Mouse (Mus musculus): ENCODE results near the gene Fbxw9.

The Fbxw9 gene

GRCm38 (mm10) chr8:85059879-85060616 is at the start of gene Fbxw9:
Gene Fbxw9, plus strand, starts transcription at chr8:85060055.
- in situ Hi-C loops (cut with MboI), result no loop called here

DNA sequence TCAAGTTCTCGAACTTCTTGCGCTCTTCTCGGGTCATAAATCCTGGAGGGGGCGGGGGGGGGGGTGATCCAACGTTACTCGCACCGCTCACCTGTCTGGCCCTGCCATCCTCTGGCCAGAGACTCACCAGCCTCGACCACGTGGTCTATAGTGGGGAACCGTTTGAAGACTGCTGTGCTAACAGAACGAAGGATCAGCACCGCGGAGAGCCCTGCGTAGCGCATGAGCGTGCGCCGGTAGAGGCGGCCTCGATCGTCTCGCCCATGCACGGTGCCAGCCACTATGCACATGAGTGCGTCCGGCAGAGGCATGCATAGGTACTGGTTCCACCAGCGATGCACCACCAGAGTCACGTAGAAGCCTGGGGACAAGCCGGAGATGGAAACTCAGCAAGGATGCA is 48.6 kb upstream of the Fbxw9 start:
- in situ Hi-C loops (cut with MboI), result no loop called here

DNA sequence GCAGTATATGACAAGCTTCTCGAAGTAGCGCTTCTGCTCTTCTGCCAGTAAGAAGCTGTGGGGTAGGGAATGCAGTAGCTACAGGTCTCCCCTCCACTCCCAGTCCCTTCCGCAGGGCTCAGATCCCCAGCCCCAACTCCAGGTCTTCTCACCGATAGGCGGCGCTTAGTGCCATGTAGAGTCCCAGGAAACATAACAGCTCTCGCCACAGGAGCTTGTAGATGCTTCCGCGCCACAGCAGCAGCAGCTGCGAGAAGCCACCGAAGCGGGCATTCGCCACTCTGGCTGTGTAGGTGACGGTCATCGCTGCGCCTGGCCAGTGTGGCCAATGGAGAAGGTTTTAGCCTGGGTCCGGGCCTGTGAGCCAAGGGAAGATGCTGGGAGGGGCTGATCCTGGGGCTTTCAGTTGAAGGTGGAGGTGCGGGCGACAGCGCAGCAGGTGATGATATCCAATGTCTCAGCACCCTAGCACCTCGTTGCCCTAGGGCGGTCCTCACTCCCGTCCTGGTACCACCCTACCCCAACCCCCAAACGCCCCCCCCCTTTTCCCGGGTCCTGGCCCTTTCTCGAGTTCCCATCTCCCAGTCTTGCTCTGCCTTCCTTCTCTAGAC is 46.5 kb upstream of the Fbxw9 start:
- in situ Hi-C loops (cut with MboI), result no loop called here

- in situ Hi-C loops (cut with MboI), result no loop called here
Measured at GRCm38 (mm10) chr8:85014431-85014830, 45.4 kb upstream of the Fbxw9 start, which contains the start of gene Best2. Gene Best2, minus strand, starts transcription at chr8:85014531.

DNA sequence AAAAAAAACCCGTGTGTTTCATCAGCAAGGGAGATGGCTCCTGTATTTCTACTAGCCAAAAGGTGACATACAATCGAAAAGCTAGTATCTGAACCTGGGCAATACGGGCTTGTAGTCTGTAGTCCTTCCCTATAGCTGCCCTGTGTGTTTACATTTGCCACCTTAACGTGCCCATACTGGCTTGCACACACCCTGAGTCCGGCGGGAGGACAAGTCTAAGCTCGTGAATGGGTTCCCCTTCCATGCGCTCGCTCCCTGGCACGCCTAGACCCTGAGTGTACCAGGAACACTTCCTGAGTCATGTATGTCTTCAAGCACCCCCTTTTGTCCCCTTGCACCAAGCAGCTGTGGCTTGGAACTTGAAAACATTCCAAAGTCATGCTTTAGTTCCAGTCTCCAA is 43.1 kb upstream of the Fbxw9 start:
- in situ Hi-C loops (cut with MboI), result no loop called here

- in situ Hi-C loops (cut with MboI), result no loop called here
Measured at GRCm38 (mm10) chr8:85017209-85017608, 42.6 kb upstream of the Fbxw9 start.

DNA sequence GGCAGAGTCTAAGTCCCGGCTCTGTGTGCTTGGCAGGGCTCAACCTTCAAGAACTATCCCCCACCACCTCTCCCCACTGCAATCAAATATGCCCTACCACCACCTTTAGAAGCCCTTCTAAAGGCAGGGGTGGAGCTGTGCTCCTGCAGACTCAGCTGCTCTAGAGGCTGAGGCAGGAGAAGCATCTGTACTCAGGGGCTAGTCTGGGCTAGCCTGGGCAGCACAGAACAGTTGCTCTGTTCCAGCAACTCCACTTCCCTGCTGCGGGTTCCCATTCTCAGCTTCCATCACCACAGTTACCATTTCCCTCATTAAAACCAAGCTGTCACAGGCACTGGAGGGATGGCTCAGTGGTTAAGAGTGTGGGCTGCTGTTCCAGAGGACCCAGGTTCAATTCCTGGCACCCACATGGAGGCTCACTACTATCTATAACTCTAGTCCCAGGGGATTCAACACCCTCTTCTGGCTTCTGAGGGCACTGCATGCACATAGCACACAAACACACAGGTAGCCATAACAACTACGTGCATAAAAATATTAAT is 38.3 kb upstream of the Fbxw9 start:
- in situ Hi-C loops (cut with MboI), result no loop called here

GRCm38 (mm10) chr8:85023846-85024245 is 36.0 kb upstream of the Fbxw9 start:
- in situ Hi-C loops (cut with MboI), result no loop called here

DNA sequence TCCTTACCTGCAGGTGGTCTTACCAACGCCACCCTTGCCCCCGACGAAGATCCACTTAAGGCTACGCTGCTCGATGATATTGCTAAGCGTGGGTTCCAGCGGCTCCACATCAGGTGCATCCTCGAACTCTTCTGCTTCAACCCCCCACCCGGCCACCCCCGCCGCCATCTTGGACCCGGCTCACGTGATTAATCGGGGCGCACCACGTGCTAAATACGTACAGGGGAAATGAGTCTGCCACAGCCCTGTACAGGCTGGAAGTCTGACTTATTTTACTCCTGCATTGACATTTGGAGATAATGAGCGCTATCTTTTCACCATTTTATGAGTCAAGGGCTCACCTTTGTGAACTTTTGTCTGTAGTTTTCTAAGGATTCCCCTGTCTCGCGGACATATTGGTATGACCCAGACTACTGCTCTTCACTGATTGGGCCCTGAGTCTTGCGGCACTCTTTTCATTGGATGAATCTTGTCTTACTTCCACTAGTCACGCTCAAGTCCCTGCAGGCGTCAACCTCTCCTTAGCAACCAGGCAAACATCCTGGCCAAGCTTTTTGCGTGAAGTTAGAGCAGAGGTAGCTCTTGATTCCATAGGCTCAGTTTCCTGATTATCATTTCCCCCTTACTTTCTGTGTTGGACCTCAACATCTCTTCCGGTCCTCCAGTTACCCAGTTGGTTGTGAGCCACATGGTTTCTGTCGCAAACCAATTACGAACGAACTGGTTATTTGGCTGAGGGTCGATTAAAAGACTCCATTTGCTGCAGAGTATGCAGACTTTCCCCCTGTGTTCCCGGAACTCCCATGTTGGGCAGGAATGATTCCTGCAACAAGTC is 34.5 kb upstream of the Fbxw9 start, which contains the start of gene Asna1:
TSS of gene Asna1 (minus strand) at position 184 of the 835 bp plus-strand sequence.
- in situ Hi-C loops (cut with MboI), result no loop called here

DNA sequence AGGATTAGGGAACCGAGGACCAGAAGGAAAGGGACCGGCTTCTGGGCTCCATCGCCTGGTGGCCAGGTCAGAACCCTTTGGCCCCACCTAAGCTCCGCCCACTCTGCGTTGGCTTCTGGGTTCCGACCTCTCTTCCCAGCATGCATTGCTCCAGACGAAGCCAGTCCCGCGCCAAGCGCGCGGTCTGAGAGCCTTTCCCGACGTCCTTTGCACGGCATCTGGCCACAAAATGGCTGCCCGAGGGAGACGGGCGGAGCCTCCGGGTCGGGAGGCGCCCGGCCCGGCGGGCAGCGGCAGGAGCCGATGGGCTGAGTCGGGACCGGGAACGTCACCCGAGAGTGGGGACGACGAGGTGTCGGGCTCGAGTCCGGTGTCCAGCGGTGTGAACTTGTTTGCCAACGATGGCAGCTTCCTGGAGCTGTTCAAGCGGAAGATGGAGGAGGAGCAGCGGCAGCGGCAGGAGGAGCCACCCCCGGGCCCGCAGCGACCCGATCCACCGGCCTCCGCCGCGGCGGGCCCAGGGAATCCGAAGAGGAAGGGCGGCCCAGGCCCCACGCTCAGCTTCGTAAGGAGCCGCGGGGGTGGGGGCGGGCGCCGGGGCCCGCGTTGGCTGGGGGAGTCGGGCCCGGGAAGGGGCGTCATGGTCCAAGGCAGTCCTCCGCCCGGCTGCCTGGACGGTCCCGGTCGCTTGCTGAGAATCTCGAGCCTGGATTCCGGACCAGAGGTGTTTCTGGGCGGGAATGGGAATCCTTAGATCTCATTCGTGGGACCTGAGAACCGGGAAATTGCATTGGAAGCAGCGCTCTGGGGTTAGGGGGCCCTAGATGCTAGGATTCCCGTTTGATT is 33.0 kb upstream of the Fbxw9 start, which contains the start of gene Trir:
TSS of gene Trir (plus strand) at position 154 of the 846 bp plus-strand sequence.
- in situ Hi-C loops (cut with MboI), result no loop called here

DNA sequence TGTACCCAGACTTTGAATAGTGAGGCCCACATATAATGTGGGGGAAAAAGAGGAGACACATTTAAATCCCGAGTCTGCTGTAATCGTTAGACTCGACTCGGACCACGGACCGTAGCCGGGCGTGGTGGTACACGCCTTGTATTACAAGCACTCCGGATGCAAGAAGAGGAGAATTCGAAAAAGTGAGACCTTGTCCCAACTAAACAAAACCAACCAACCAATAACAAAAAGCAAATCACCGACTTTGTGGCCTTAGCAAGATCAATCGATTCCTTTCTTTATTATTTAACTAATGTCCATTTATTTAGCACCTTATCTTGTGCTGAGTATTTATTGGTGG is 32.4 kb upstream of the Fbxw9 start:
- in situ Hi-C loops (cut with MboI), result no loop called here

GRCm38 (mm10) chr8:85027922-85028321 is 31.9 kb upstream of the Fbxw9 start:
- in situ Hi-C loops (cut with MboI), result no loop called here

DNA sequence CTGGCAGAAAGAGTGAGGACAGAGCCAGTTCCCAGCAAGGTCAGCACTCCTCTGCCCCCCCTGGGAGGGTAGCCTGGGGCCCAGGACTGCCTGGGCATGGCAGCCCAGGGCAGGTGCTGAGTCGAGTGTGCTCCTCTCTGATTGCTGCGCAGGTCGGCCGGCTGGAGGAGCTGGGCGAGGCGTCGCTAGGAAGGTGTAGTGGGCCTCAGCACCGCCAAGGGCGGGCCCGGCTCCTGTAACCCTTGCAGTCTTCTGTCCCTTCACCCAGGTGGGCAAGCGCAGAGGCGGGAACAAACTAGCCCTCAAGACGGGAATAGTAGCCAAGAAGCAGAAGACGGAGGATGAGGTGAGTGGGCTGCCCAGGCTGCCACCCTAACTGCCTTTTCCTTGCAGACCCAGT is 30.6 kb upstream of the Fbxw9 start:
- in situ Hi-C loops (cut with MboI), result no loop called here

GRCm38 (mm10) chr8:85032622-85033311 is 27.1 kb upstream of the Fbxw9 start:
- in situ Hi-C loops (cut with MboI), result no loop called here

DNA sequence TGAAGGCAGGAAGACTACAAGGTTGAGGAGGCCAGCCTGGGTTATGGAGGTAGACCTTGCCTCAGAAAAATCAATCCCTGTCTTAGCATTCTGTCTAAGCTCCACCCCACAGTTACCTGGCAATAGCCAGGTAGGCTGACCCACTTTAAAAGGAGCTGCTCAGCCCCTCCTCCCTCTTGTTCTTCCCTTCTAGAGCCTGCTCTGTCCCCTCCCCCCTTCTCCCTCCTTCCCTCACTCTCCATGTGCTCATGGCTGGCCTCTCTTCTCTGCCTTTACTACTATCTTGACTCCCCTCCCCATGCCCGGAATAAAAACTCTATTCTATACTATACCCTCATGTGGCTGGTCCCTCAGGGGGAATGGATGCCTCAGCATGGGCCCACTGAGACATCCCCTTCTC is 26.0 kb upstream of the Fbxw9 start:
- in situ Hi-C loops (cut with MboI), result no loop called here

DNA sequence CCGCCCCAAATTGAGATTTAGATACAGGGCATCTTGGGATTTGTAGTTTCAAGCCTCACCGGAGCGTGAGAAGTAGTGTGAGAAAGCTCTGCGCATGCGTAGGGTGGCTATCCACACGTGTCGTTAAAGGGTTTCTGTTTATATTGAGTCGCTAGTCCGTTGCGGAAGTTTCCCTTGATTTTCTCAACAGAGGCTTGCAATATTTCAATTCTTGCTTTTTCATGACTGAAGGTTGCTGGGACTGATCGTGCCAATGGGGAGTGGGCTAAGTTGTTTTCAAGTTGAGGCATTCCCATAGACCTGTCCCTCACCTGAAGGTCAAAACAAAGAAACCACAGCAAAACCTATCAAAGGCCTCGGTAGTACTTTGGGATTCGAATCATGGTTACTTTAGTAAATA is 25.1 kb upstream of the Fbxw9 start:
- in situ Hi-C loops (cut with MboI), result no loop called here

DNA sequence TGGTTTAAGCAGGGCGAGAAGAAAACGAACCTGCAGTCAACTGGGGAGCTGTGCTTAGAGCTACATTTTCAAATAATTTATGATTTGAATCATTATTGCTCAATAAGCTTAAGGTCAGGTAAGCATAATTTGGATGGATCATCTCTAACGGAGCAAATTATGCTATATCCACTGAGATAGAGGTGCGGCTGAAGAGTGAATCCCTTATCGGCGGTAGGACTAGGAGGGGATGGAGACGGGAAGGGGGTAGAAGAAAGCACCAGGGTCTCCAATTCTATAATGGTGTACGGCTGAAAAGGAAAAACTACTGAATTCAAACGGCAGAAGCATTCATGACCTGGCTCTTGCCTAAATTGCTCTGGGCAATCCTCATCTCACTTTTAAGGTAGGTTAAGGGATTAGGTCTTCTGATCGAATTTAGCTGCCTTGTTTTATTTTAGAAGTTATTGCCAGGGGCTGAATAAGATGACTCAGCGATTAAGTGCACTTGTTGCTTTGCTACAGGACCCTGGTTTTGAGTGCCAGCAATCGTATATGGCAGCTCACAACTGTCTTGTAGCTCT is 24.6 kb upstream of the Fbxw9 start:
- in situ Hi-C loops (cut with MboI), result no loop called here

DNA sequence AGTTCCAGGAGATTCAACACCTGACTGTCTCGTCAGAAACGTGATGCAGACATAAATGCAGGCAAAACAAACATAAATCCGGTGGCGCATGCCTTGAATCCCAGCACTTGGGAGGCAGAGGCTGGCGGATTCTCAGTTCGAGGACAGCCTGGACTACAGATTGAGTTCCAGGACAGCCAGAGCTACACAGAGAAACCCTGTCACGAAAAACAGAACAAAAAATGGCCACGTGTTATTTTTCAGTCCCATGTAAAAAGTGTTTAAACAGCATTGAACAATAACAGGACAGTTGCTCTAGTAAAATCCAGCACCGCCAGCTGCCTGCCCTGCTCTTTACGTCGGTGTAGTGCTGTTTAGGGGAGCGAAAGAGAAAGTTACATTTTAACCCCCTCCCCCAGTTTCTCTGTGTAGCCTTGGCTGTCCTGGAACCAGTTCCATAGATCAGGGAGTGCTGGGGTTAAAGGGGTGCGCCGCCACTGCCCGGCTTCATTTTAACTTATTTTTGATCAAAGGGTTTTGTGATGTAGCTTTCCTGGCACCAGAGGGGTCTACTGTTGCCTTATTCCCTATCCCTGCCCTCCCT is 24.0 kb upstream of the Fbxw9 start:
- in situ Hi-C loops (cut with MboI), result no loop called here

GRCm38 (mm10) chr8:85036381-85036717 is 23.5 kb upstream of the Fbxw9 start:
- in situ Hi-C loops (cut with MboI), result no loop called here

- in situ Hi-C loops (cut with MboI), result no loop called here
Measured at GRCm38 (mm10) chr8:85036718-85037365, 23.0 kb upstream of the Fbxw9 start, which contains the start of gene Tnpo2. Gene Tnpo2, plus strand, starts transcription at chr8:85036915.
